Mouse (Mus musculus) CH12.LX (cell line): ENCODE measurements at regions not wholly inside any gene's neighbourhood (a gene's known extent, or its start where the extent isn't known, plus 50 kb on each side); places are given as distances from the start of the nearest gene placed in this dataset.

ENCODE experiments used
- DNase-seq: peaks from one replicate; pipeline ENCODE4 v3.0.0-alpha.2; 2013; ENCODE audit errors: extremely low read depth
- H3K27ac ChIP-seq: 2 replicates; pipeline ENCODE4 v1.5.1; 2012; ENCODE audit warnings: low read depth, mild to moderate bottlenecking, control low read depth, moderate library complexity; ENCODE audit not compliant: insufficient read depth
- H3K27me3 ChIP-seq: replicated peaks from 2 replicates; pipeline ENCODE3; 2012; ENCODE audit warnings: inconsistent platforms
- H3K36me3 ChIP-seq, 2 experiments: replicated peaks in 1 of 2; 2 replicates each; pipeline versions ENCODE3 to v1.6.1; 2012; ENCODE audit warnings: inconsistent platforms in 1 of 2, low read length in 1 of 2, mild to moderate bottlenecking in 1 of 2, mixed read lengths in 1 of 2, moderate library complexity in 1 of 2; ENCODE audit not compliant: control insufficient read depth in 1 of 2, insufficient read depth in 1 of 2
- H3K4me1 ChIP-seq, 2 experiments: 2 replicates each; pipeline ENCODE4 v1.6.1; 2012; ENCODE audit warnings: inconsistent platforms in 1 of 2, moderate library complexity in 1 of 2; ENCODE audit not compliant: insufficient read depth in 2 of 2, control insufficient read depth in 1 of 2
- H3K4me2 ChIP-seq: 2 replicates; pipeline ENCODE4 v1.6.1; 2012; ENCODE audit warnings: low read depth, mild to moderate bottlenecking, control low read depth; ENCODE audit not compliant: poor library complexity, insufficient read depth, severe bottlenecking
- H3K4me3 ChIP-seq, 3 experiments: fragments of 150-350 bp in 1 of 3; sonication (generic) in 1 of 3; replicated peaks in 1 of 3; 2 replicates each; pipeline versions ENCODE3 to v1.5.1; 2011 to 2012; ENCODE audit warnings: low read depth in 2 of 3, low read length in 2 of 3, mild to moderate bottlenecking in 2 of 3, moderate library complexity in 2 of 3, control low read depth in 1 of 3, improper control_type of control experiment in 1 of 3, inconsistent platforms in 1 of 3, mixed read lengths in 1 of 3; ENCODE audit not compliant: poor library complexity in 1 of 3
- H3K79me2 ChIP-seq: replicated peaks from 2 replicates; pipeline ENCODE4 v1.6.1; 2012; ENCODE audit warnings: mild to moderate bottlenecking, moderate library complexity; ENCODE audit not compliant: control insufficient read depth, poor library complexity, insufficient read depth, severe bottlenecking; ENCODE audit errors: extremely low read depth
- H3K9ac ChIP-seq: 2 replicates; pipeline ENCODE4 v1.6.1; 2012; ENCODE audit warnings: low read depth, mild to moderate bottlenecking, control low read depth, moderate library complexity; ENCODE audit not compliant: insufficient read depth
- H3K9me3 ChIP-seq: replicated peaks from 2 replicates; pipeline ENCODE3; 2012; ENCODE audit warnings: low read length, inconsistent platforms, mixed read lengths
- ETS1 ChIP-seq: conservative IDR thresholded peaks from 2 replicates; pipeline ENCODE4 v1.6.1; 2012; ENCODE audit warnings: low read depth, mild to moderate bottlenecking, inconsistent platforms, low read length, improper control_type of control experiment, moderate library complexity
- IRF4 ChIP-seq: IDR thresholded peaks from 2 replicates; pipeline ENCODE4 v1.6.1; 2014; ENCODE audit warnings: low read depth, mild to moderate bottlenecking, inconsistent platforms, low read length, improper control_type of control experiment
- JUN ChIP-seq: IDR thresholded peaks from 2 replicates; pipeline ENCODE4 v1.6.1; 2011; ENCODE audit warnings: low read depth, mild to moderate bottlenecking, low read length, improper control_type of control experiment, moderate library complexity; ENCODE audit not compliant: insufficient read depth
- KAT2A ChIP-seq: IDR thresholded peaks from 2 replicates; pipeline ENCODE4 v1.6.1; 2012; ENCODE audit warnings: low read length, improper control_type of control experiment, inconsistent platforms; ENCODE audit not compliant: insufficient replicate concordance
- MEF2A ChIP-seq: IDR thresholded peaks from 2 replicates; pipeline ENCODE4 v1.6.1; 2014; ENCODE audit warnings: low read depth, mild to moderate bottlenecking, inconsistent platforms, low read length, improper control_type of control experiment, borderline replicate concordance
- NELFE ChIP-seq: IDR thresholded peaks from 2 replicates; pipeline ENCODE4 v1.6.1; 2011; ENCODE audit warnings: low read depth, low read length, improper control_type of control experiment
- NRF1 ChIP-seq: IDR thresholded peaks from 2 replicates; pipeline ENCODE4 v1.6.1; 2014; ENCODE audit warnings: low read depth, mild to moderate bottlenecking, inconsistent platforms, low read length, improper control_type of control experiment, moderate library complexity
- PAX5 ChIP-seq: IDR thresholded peaks from 2 replicates; pipeline ENCODE4 v1.6.1; 2012; ENCODE audit warnings: low read length, inconsistent platforms, mixed read lengths
- POLR2A ChIP-seq: IDR thresholded peaks from 2 replicates; pipeline ENCODE4 v1.6.1; 2011; ENCODE audit warnings: low read depth, mild to moderate bottlenecking, improper control_type of control experiment, low read length
- RAD21 ChIP-seq: IDR thresholded peaks from 2 replicates; pipeline ENCODE4 v1.6.1; 2011; ENCODE audit warnings: low read depth, mild to moderate bottlenecking, low read length, improper control_type of control experiment, moderate library complexity
- RCOR1 ChIP-seq: conservative IDR thresholded peaks from 2 replicates; pipeline ENCODE4 v1.6.1; 2012; ENCODE audit warnings: low read depth, mild to moderate bottlenecking, inconsistent platforms, low read length, improper control_type of control experiment
- SMC3 ChIP-seq: IDR thresholded peaks from 2 replicates; pipeline ENCODE4 v1.6.1; 2011; ENCODE audit warnings: low read depth, low read length, improper control_type of control experiment
- USF2 ChIP-seq: conservative IDR thresholded peaks from 2 replicates; pipeline ENCODE4 v1.6.1; 2011; ENCODE audit warnings: low read depth, low read length, improper control_type of control experiment
- dilution Hi-C: fragments of 300-500 bp; cut with MboI; formaldehyde crosslinking; loops from 2 replicates; pipeline ENCODE4 v1.14.3; 2020; ENCODE audit warnings: low sequenced_read_pairs; ENCODE audit not compliant: extremely low pct_unique_long_range_greater_than_20kb, extremely low pct_ligation_motif_present
- in situ Hi-C: fragments of 300-500 bp; cut with MboI; formaldehyde crosslinking; loops from 3 replicates; pipeline ENCODE4 v1.14.3; 2019; ENCODE audit warnings: low sequenced_read_pairs, low pct_ligation_motif_present, low pct_unique_long_range_greater_than_20kb, mixed read lengths

- TF ChIP-seq MEF2A (no peak), JUN (no peak), RAD21 (no peak), POLR2A (no peak), RCOR1 (no peak), PAX5 (no peak), USF2 (no peak)
- TF ChIP-seq, all 38 proteins: peak for 0
- DNase-seq: no peak
- H3K4me2 ChIP-seq: no peak overlapping the region
- H3K9me3 ChIP-seq: no peaks in the 10 kb centered on the region
- H3K27me3 ChIP-seq: no peaks in the 10 kb centered on the region
- H3K36me3 ChIP-seq: no peaks in the 10 kb centered on the region
- in situ Hi-C loops (no loop called here), dilution Hi-C loops (no loop called here)
- H3K79me2 ChIP-seq: no peaks in the 10 kb centered on the region
- H3K4me1 ChIP-seq: peaks cover 0 to 5% of the 10 kb centered on the region in 2 experiments; a peak in 1 of 4 replicates
- H3K9ac ChIP-seq: no peak overlapping the region
- no peak overlapping the region for H3K4me3 ChIP-seq
- no peak overlapping the region for H3K27ac ChIP-seq
Observed at GRCm38 (mm10) chr1:194262374-194262773, 355.6 kb upstream of the Plxna2 start.

GRCm38 (mm10) chr1:194259957-194260356, 358.1 kb upstream of the Plxna2 start:
- Histone ChIP-seq H3K4me3 (no peak overlapping the region), H3K27ac (no peak overlapping the region), H3K9me3 (no peaks in the 10 kb centered on the region), H3K27me3 (no peaks in the 10 kb centered on the region), H3K4me2 (no peak overlapping the region), H3K9ac (no peak overlapping the region), H3K36me3 (no peaks in the 10 kb centered on the region), H3K79me2 (no peaks in the 10 kb centered on the region), H3K4me1 (no peaks in the 10 kb centered on the region)
- dilution Hi-C loops: no loop called here
- TF ChIP-seq NRF1 (no peak), MEF2A (no peak), ETS1 (no peak), KAT2A (no peak)
- in situ Hi-C loops: no loop called here
- no peak for DNase-seq

GRCm38 (mm10) chr1:194244776-194245366, 373.1 kb upstream of the Plxna2 start:
- TF ChIP-seq NELFE (no peak), ETS1 (no peak), IRF4 (no peak), SMC3 (no peak)
- TF ChIP-seq, all 38 proteins: peak for 0
- no peaks in the 10 kb centered on the region for H3K36me3 ChIP-seq
- in situ Hi-C loops: no loop called here
- H3K27me3 ChIP-seq: no peaks in the 10 kb centered on the region
- H3K4me3 ChIP-seq: no peak overlapping the region
- dilution Hi-C loops: no loop called here
- no peaks in the 10 kb centered on the region for H3K79me2 ChIP-seq
- no peak overlapping the region for H3K4me2 ChIP-seq
- no peak overlapping the region for H3K9ac ChIP-seq
- DNase-seq: no peak
- no peak overlapping the region for H3K27ac ChIP-seq
- no peaks in the 10 kb centered on the region for H3K9me3 ChIP-seq
- H3K4me1 ChIP-seq: no peaks in the 10 kb centered on the region
